Mouse (Mus musculus): ENCODE results near the gene Nbea. TPM values are rescaled to one million over a fixed set of nuclear protein-coding genes. Genes with fewer than 3 reads are reported as not detected.

Gene Nbea
- polyA plus RNA-seq, 1 experiment from 2014 or later: 54.6 TPM

DNA sequence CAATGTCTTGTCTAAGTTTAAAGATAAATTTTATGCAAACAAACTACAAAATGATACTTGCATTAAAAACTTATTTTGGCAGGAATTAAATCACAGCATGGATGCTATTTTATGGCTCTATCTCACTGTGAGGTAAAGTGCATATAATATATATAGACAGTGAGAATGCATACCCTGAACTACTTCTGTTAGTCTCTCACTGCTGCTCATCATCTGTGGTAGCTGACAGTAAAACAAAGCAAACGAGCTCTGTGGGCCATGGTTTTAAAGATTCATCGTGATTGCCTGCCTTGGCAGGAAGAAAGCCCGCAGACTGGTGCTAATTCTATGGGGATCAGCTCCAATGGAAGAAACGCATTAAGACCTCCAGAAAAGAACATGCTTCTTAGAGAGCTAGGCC, 294.3 kb downstream of the Nbea start:
- ATAC-seq: no peak
- Histone ChIP-seq H3K36me3 (ENCODE audit: control insufficient read depth, insufficient read depth, low read length) (no peaks in the 10 kb centered on the region), H3K9me3 (replicated peaks; ENCODE audit: control insufficient read depth, low read length) (no peaks in the 10 kb centered on the region), H3K4me1 (ENCODE audit: control insufficient read depth, insufficient read depth, low read length) (no peaks in the 10 kb centered on the region), H3K27me3 (replicated peaks; ENCODE audit: control insufficient read depth, insufficient read depth, low read length) (no peaks in the 10 kb centered on the region), H3K9ac (ENCODE audit: low read length) (no peak overlapping the region), H3K4me3 (ENCODE audit: low read depth, low read length) (no peak overlapping the region), H3K27ac (ENCODE audit: low read depth, low read length) (no peak overlapping the region), H3K4me2 (ENCODE audit: low read length) (no peak overlapping the region)
- peak; percentile 5 for DNase-seq (ENCODE audit: low spot score)
- 43% methylated on average over 4 of the region's 4 CpGs for WGBS

- Histone ChIP-seq H3K9me3 (replicated peaks; ENCODE audit: control insufficient read depth, low read length) (no peaks in the 10 kb centered on the region), H3K27me3 (replicated peaks; ENCODE audit: control insufficient read depth, insufficient read depth, low read length) (no peaks in the 10 kb centered on the region), H3K9ac (ENCODE audit: low read length) (no peak overlapping the region), H3K36me3 (ENCODE audit: control insufficient read depth, insufficient read depth, low read length) (no peaks in the 10 kb centered on the region), H3K4me1 (ENCODE audit: control insufficient read depth, insufficient read depth, low read length) (no peaks in the 10 kb centered on the region), H3K27ac (ENCODE audit: low read depth, low read length) (no peak overlapping the region), H3K4me3 (ENCODE audit: low read depth, low read length) (no peak overlapping the region), H3K4me2 (ENCODE audit: low read length) (no peak overlapping the region)
- no peak for ATAC-seq
- WGBS: 74% methylated on average over 2 of the region's 2 CpGs
- DNase-seq (ENCODE audit: low spot score): no peak
Observed at GRCm38 (mm10) chr3:55887829-55888210, 295.7 kb downstream of the Nbea start.

GRCm38 (mm10) chr3:55887193-55887828, 296.2 kb downstream of the Nbea start:
- no peak overlapping the region for H3K4me2 ChIP-seq (ENCODE audit: low read length)
- no peaks in the 10 kb centered on the region for H3K4me1 ChIP-seq (ENCODE audit: control insufficient read depth, insufficient read depth, low read length)
- H3K27me3 ChIP-seq (replicated peaks; ENCODE audit: control insufficient read depth, insufficient read depth, low read length): no peaks in the 10 kb centered on the region
- ATAC-seq: no peak
- WGBS: 76% methylated on average over 10 of the region's 10 CpGs
- no peak for DNase-seq (ENCODE audit: low spot score)
- H3K4me3 ChIP-seq (ENCODE audit: low read depth, low read length): no peak overlapping the region
- H3K9me3 ChIP-seq (replicated peaks; ENCODE audit: control insufficient read depth, low read length): no peaks in the 10 kb centered on the region
- no peak overlapping the region for H3K9ac ChIP-seq (ENCODE audit: low read length)
- H3K27ac ChIP-seq (ENCODE audit: low read depth, low read length): no peak overlapping the region
- H3K36me3 ChIP-seq (ENCODE audit: control insufficient read depth, insufficient read depth, low read length): no peaks in the 10 kb centered on the region

DNA sequence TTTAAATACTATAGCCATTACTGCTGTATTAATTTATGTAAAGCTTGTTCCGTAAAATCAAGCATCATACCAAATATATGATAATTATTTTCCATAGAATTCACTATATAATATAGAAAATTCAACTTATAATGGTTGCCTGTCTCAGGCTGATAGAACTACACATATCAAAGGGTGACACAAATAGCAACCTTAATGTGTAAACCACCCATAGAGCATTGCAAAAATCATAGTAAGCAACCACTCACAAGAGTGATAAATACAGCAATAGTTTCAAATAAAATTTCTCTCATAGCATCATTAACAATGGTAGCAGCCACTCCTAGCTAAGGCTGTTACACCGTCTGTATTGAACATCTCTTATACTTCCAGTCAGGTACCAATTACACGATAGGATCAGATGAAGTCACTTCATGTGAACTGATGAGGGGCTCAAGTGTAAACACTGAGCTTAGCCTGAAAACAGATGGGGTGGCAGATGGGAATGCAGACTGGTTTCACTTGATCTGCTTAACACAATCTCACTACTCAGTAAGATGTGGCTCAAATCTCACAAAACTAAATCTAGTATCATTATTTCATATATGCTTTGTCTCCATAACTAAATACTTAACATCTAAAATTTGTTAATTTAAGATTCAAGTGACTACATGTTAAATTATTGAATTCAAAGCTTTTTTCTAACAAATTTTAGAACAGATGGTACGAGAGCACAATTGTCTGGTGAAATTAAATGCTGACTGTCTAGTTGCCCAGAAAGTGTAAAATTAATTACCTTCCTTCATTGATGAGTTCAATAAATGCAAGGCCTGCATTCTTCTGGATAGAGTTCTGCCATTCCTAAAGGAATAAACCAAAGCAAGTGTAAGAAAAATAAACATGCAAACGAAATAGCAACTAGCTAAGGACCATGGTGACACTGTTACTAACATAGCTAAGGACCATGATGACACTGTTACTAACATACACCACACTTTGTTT, 310.3 kb downstream of the Nbea start:
- Histone ChIP-seq H3K9me3 (replicated peaks; ENCODE audit: control insufficient read depth, low read length) (no peaks in the 10 kb centered on the region), H3K4me3 (ENCODE audit: low read depth, low read length) (no peak overlapping the region), H3K27ac (ENCODE audit: low read depth, low read length) (peak overlapping the region; percentile 50; the same call in 1 of the 2 replicates), H3K4me2 (ENCODE audit: low read length) (no peak overlapping the region), H3K4me1 (ENCODE audit: control insufficient read depth, insufficient read depth, low read length) (no peaks in the 10 kb centered on the region), H3K27me3 (replicated peaks; ENCODE audit: control insufficient read depth, insufficient read depth, low read length) (no peaks in the 10 kb centered on the region), H3K36me3 (ENCODE audit: control insufficient read depth, insufficient read depth, low read length) (no peaks in the 10 kb centered on the region), H3K9ac (ENCODE audit: low read length) (no peak overlapping the region)
- 58% methylated on average over 5 of the region's 5 CpGs for WGBS
- DNase-seq (ENCODE audit: low spot score) (peak; percentile 88), ATAC-seq (peak; percentile 95)

GRCm38 (mm10) chr3:55852488-55852887, 331.0 kb downstream of the Nbea start:
- ATAC-seq (no peak; the same call in 1 of the 2 replicates), DNase-seq (ENCODE audit: low spot score) (no peak)
- no peak overlapping the region for H3K4me3 ChIP-seq (ENCODE audit: low read depth, low read length)
- H3K27ac ChIP-seq (ENCODE audit: low read depth, low read length): no peak overlapping the region
- H3K4me2 ChIP-seq (ENCODE audit: low read length): no peak overlapping the region
- H3K9ac ChIP-seq (ENCODE audit: low read length): no peak overlapping the region
- no peaks in the 10 kb centered on the region for H3K9me3 ChIP-seq (replicated peaks; ENCODE audit: control insufficient read depth, low read length)
- H3K4me1 ChIP-seq (ENCODE audit: control insufficient read depth, insufficient read depth, low read length): no peaks in the 10 kb centered on the region
- WGBS: 77% methylated on average over 7 of the region's 7 CpGs
- H3K36me3 ChIP-seq (ENCODE audit: control insufficient read depth, insufficient read depth, low read length): peaks cover 11% of the 10 kb centered on the region; the same call in 1 of the 2 replicates
- no peaks in the 10 kb centered on the region for H3K27me3 ChIP-seq (replicated peaks; ENCODE audit: control insufficient read depth, insufficient read depth, low read length)

DNA sequence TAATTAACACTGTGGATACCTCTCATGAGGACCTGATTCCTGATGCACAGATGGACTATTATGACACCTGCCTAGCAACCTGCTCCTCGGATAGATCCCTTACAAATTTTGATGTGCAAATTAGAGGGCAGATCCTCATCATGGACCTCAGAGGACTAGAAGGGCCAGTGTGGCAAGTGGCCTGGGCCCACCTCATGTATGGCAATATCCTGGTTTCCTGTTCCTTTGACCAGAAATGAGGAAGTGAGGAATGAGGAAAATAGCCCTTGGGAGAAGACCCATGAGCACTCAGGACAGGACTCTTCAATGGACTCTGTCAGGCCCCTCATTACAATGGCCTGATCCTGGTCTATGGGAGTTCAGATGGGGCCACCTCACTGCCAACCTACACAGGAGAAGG, 336.4 kb downstream of the Nbea start:
- Histone ChIP-seq H3K4me1 (ENCODE audit: control insufficient read depth, insufficient read depth, low read length) (no peaks in the 10 kb centered on the region), H3K27ac (ENCODE audit: low read depth, low read length) (no peak overlapping the region), H3K27me3 (replicated peaks; ENCODE audit: control insufficient read depth, insufficient read depth, low read length) (no peaks in the 10 kb centered on the region), H3K9ac (ENCODE audit: low read length) (no peak overlapping the region), H3K4me2 (ENCODE audit: low read length) (no peak overlapping the region), H3K9me3 (replicated peaks; ENCODE audit: control insufficient read depth, low read length) (no peaks in the 10 kb centered on the region), H3K4me3 (ENCODE audit: low read depth, low read length) (no peak overlapping the region), H3K36me3 (ENCODE audit: control insufficient read depth, insufficient read depth, low read length) (peaks cover 8% of the 10 kb centered on the region; the same call in 1 of the 2 replicates)
- DNase-seq (ENCODE audit: low spot score) (no peak), ATAC-seq (no peak)
- WGBS: 88% methylated on average over 1 of the region's 1 CpGs

- 84% methylated on average over 3 of the region's 3 CpGs for WGBS
- no peak overlapping the region for H3K4me2 ChIP-seq (ENCODE audit: low read length)
- ATAC-seq: no peak
- H3K9ac ChIP-seq (ENCODE audit: low read length): no peak overlapping the region
- no peaks in the 10 kb centered on the region for H3K4me1 ChIP-seq (ENCODE audit: control insufficient read depth, insufficient read depth, low read length)
- H3K9me3 ChIP-seq (replicated peaks; ENCODE audit: control insufficient read depth, low read length): no peaks in the 10 kb centered on the region
- H3K27ac ChIP-seq (ENCODE audit: low read depth, low read length): no peak overlapping the region
- no peaks in the 10 kb centered on the region for H3K36me3 ChIP-seq (ENCODE audit: control insufficient read depth, insufficient read depth, low read length)
- DNase-seq (ENCODE audit: low spot score): no peak
- no peak overlapping the region for H3K4me3 ChIP-seq (ENCODE audit: low read depth, low read length)
- no peaks in the 10 kb centered on the region for H3K27me3 ChIP-seq (replicated peaks; ENCODE audit: control insufficient read depth, insufficient read depth, low read length)
Observed at GRCm38 (mm10) chr3:55837188-55837587, 346.3 kb downstream of the Nbea start.

DNA sequence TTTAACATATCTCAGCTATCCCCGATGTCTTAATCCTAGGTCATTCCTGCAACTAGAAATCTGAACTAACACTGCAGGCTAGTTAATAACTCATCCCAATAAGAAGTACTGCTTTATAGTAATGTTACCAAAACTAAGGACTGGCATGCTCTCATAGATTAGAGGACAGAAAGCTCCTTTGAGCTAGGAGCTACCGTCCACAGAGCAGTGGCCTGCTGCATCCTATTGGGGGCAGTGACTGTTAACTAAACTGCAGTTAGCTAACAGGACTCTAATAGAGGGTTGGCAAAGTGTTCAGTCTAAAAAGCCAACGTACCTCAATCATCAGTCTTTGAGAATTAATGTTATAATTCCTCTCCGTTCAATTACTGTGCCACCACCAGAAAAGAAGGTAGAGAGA, 348.3 kb downstream of the Nbea start:
- 80% methylated on average over 4 of the region's 4 CpGs for WGBS
- Histone ChIP-seq H3K36me3 (ENCODE audit: control insufficient read depth, insufficient read depth, low read length) (no peaks in the 10 kb centered on the region), H3K4me1 (ENCODE audit: control insufficient read depth, insufficient read depth, low read length) (no peaks in the 10 kb centered on the region), H3K4me2 (ENCODE audit: low read length) (no peak overlapping the region), H3K27me3 (replicated peaks; ENCODE audit: control insufficient read depth, insufficient read depth, low read length) (no peaks in the 10 kb centered on the region), H3K4me3 (ENCODE audit: low read depth, low read length) (no peak overlapping the region), H3K9me3 (replicated peaks; ENCODE audit: control insufficient read depth, low read length) (no peaks in the 10 kb centered on the region), H3K9ac (ENCODE audit: low read length) (no peak overlapping the region), H3K27ac (ENCODE audit: low read depth, low read length) (no peak overlapping the region)
- DNase-seq (ENCODE audit: low spot score) (no peak), ATAC-seq (no peak)

GRCm38 (mm10) chr3:55830226-55830625, 353.3 kb downstream of the Nbea start:
- H3K9ac ChIP-seq (ENCODE audit: low read length): no peak overlapping the region
- H3K27ac ChIP-seq (ENCODE audit: low read depth, low read length): no peak overlapping the region
- DNase-seq (ENCODE audit: low spot score) (no peak), ATAC-seq (no peak)
- H3K36me3 ChIP-seq (ENCODE audit: control insufficient read depth, insufficient read depth, low read length): no peaks in the 10 kb centered on the region
- no peaks in the 10 kb centered on the region for H3K4me1 ChIP-seq (ENCODE audit: control insufficient read depth, insufficient read depth, low read length)
- no peaks in the 10 kb centered on the region for H3K27me3 ChIP-seq (replicated peaks; ENCODE audit: control insufficient read depth, insufficient read depth, low read length)
- WGBS: 59% methylated on average over 5 of the region's 5 CpGs
- H3K9me3 ChIP-seq (replicated peaks; ENCODE audit: control insufficient read depth, low read length): no peaks in the 10 kb centered on the region
- no peak overlapping the region for H3K4me2 ChIP-seq (ENCODE audit: low read length)
- no peak overlapping the region for H3K4me3 ChIP-seq (ENCODE audit: low read depth, low read length)
